Mouse (Mus musculus) CD4-positive, CD25-positive, alpha-beta regulatory T cell, adult 4 months (primary cell): ENCODE measurements around the gene Pcbd2. TPM values are rescaled to one million over a fixed set of nuclear protein-coding genes. Genes with fewer than 3 reads are reported as not detected.

Source experiments
- ATAC-seq: one replicate; pipeline ENCODE4 v1.8.0; 2017
- polyA plus RNA-seq, 2 experiments: library from polyadenylated mRNA; unstranded; fragments of 100-300 nt; shearing (Covaris generic); gene quantifications; one replicate each; pipeline ENCODE4 v1.2.1; 2017

Gene Pcbd2
- polyA plus RNA-seq, 2 experiments from 2014 or later: 5.0 to 7.0 TPM

GRCm38 (mm10) chr13:55737885-55738284 is 10.7 kb downstream of the Pcbd2 start:
- ATAC-seq: no peak

GRCm38 (mm10) chr13:55742306-55742705 is 15.1 kb downstream of the Pcbd2 start:
- no peak for ATAC-seq

- no peak for ATAC-seq
Observed at GRCm38 (mm10) chr13:55754380-55754779, 27.2 kb downstream of the Pcbd2 start.

GRCm38 (mm10) chr13:55756789-55757188 is 29.6 kb downstream of the Pcbd2 start:
- ATAC-seq: no peak

- ATAC-seq: no peak
Observed at GRCm38 (mm10) chr13:55757645-55758044, 30.5 kb downstream of the Pcbd2 start.

GRCm38 (mm10) chr13:55760576-55760975 is 33.4 kb downstream of the Pcbd2 start:
- no peak for ATAC-seq

- ATAC-seq: no peak
Observed at GRCm38 (mm10) chr13:55761486-55761885, 34.3 kb downstream of the Pcbd2 start.

- ATAC-seq: no peak
Observed at GRCm38 (mm10) chr13:55774352-55774751, 47.2 kb downstream of the Pcbd2 start.

- no peak for ATAC-seq
Observed at GRCm38 (mm10) chr13:55775056-55775455, 47.9 kb downstream of the Pcbd2 start.

GRCm38 (mm10) chr13:55784268-55784667 is 57.1 kb downstream of the Pcbd2 start, which contains the start of gene Catsper3:
Gene Catsper3 (plus strand): TSS chr13:55784568.
- no peak for ATAC-seq

GRCm38 (mm10) chr13:55786120-55786519 is 59.0 kb downstream of the Pcbd2 start:
- no peak for ATAC-seq

- no peak for ATAC-seq
Observed at GRCm38 (mm10) chr13:55801246-55801645, 74.1 kb downstream of the Pcbd2 start.

- no peak for ATAC-seq
Observed at GRCm38 (mm10) chr13:55803973-55804372, 76.8 kb downstream of the Pcbd2 start.

GRCm38 (mm10) chr13:55809041-55809623 is 82.0 kb downstream of the Pcbd2 start:
- ATAC-seq: no peak

GRCm38 (mm10) chr13:55809707-55810106 is 82.5 kb downstream of the Pcbd2 start:
- no peak for ATAC-seq

GRCm38 (mm10) chr13:55810947-55811346 is 83.8 kb downstream of the Pcbd2 start:
- no peak for ATAC-seq

- no peak for ATAC-seq
Observed at GRCm38 (mm10) chr13:55813490-55814016, 86.4 kb downstream of the Pcbd2 start.

GRCm38 (mm10) chr13:55814834-55815233 is 87.7 kb downstream of the Pcbd2 start:
- no peak for ATAC-seq

GRCm38 (mm10) chr13:55822499-55822898 is 95.3 kb downstream of the Pcbd2 start:
- ATAC-seq: no peak

- ATAC-seq: no peak
Observed at GRCm38 (mm10) chr13:55824151-55824945, 97.2 kb downstream of the Pcbd2 start.

GRCm38 (mm10) chr13:55825245-55825681 is 98.1 kb downstream of the Pcbd2 start:
- no peak for ATAC-seq

- ATAC-seq: no peak
Observed at GRCm38 (mm10) chr13:55826008-55826671, 99.0 kb downstream of the Pcbd2 start.
